Mouse (Mus musculus) heart, embryonic 12.5 days (tissue): ENCODE measurements around the gene Ubr4. TPM values are rescaled to one million over a fixed set of nuclear protein-coding genes. Genes with fewer than 3 reads are reported as not detected.

Experiments used
- ATAC-seq: fragments of 200-750 bp; cut with Nextera tagmentation; 2 replicates; pipeline ENCODE4 v1.8.0; 2017; ENCODE audit warnings: moderate TSS enrichment, moderate library complexity; ENCODE audit not compliant: insufficient number of reproducible peaks, low FRiP score
- H3K27ac ChIP-seq: fragments of 300-500 bp; sonication (generic); 2 replicates; pipeline ENCODE4 v1.5.1; 2016; ENCODE audit warnings: mild to moderate bottlenecking, moderate library complexity; ENCODE audit not compliant: poor library complexity, severe bottlenecking
- H3K27me3 ChIP-seq: fragments of 300-500 bp; sonication (generic); replicated peaks from 2 replicates; pipeline ENCODE4 v1.6.1; 2016; ENCODE audit warnings: mild to moderate bottlenecking, moderate library complexity
- H3K36me3 ChIP-seq: fragments of 300-500 bp; sonication (generic); 2 replicates; pipeline ENCODE4 v1.6.1; 2016; ENCODE audit warnings: mild to moderate bottlenecking, moderate library complexity
- H3K4me1 ChIP-seq: fragments of 300-500 bp; sonication (generic); replicated peaks from 2 replicates; pipeline ENCODE4 v1.6.1; 2016; ENCODE audit warnings: mild to moderate bottlenecking
- H3K4me2 ChIP-seq: fragments of 300-500 bp; sonication (generic); 2 replicates; pipeline ENCODE4 v1.6.1; 2016; ENCODE audit warnings: mild to moderate bottlenecking, moderate library complexity
- H3K4me3 ChIP-seq: fragments of 300-500 bp; sonication (generic); 2 replicates; pipeline ENCODE4 v1.5.1; 2016; ENCODE audit warnings: mild to moderate bottlenecking
- H3K9ac ChIP-seq: fragments of 300-500 bp; sonication (generic); 2 replicates; pipeline ENCODE4 v1.6.1; 2016; ENCODE audit warnings: mild to moderate bottlenecking, moderate library complexity
- H3K9me3 ChIP-seq: fragments of 300-500 bp; sonication (generic); replicated peaks from 2 replicates; pipeline ENCODE4 v1.6.1; 2016; ENCODE audit warnings: mild to moderate bottlenecking, moderate library complexity
- WGBS: fragments of 180-500 bp; shearing (Covaris S2); methylation state at CpG from one replicate; pipeline ENCODE4 v1.1.7; 2016; 5-methylcytosine and 5-hydroxymethylcytosine counted together
- polyA plus RNA-seq: library from polyadenylated mRNA; unstranded; fragments of >200 nt; fragmentation: Nextera tagmentation; extraction: Ambion mirVana; gene quantifications from 2 replicates; pipeline ENCODE4 v1.2.1, GENCODE M21; 2016

The Ubr4 gene
- polyA plus RNA-seq, 1 experiment from 2014 or later: 64.9 TPM

DNA sequence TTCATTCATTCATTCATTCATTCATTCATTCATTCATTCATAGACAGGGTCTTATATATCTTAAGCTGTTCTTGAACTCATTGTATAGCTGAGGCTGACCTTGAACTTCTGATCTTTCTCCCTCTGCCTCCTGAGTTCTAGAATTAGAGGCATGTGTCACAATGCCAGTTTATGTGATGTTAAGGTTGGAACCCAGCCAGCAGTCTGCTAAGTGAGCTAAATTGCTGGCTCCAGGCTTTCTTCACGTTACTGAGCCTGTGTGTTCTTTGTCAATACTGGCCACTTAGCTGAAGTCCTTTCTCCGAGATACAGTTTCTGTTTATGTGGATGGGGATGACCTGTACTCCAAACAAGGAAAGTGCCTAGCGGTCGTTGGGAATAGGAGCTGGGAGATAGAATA, 78.5 kb downstream of the Ubr4 start:
- no peaks in the 10 kb centered on the region for H3K9me3 ChIP-seq

DNA sequence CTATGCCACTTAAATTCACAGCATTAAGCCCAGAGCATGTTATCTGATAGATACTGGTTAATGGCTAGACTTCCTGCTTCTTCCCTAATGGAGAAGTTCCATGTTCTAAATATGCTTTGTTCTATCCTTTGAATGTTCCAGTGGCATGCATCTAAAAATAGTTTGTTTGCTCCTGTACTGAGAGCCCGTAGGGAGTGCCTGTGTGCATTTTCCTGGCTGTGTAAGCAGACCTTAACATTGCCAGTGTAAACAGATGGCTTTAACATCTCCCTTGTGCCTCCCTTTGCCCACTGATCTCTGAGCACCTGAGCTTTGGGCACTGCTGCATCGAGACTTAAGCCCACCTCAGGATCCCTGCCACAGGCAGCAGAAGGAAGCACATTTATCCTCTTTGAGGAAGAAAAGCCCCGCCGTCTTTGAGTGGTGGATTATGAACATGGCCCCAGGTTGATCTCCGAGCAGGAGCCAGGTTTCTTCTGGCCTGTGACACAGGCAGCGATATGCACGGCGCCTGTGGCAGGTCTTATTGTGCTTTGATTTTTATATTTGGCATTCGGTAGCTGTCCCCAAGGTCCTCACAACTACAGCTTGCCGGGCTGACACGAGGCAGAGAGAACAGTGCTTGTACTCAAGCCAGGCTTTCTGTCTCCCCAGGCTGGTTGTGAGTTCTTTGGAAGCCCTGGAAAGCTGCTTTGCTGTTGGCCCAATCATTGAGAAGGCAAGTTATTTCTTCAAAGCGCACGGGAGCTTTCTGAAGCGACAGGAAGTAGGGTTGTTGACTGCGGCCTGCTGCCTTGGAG, 80.8 kb downstream of the Ubr4 start:
- H3K9ac ChIP-seq: peak overlapping the region; percentile 11; the same call in 1 of the 2 replicates
- H3K4me2 ChIP-seq: no peak overlapping the region
- WGBS: 72% methylated on average over 15 of the region's 15 CpGs
- peaks cover 34% of the 10 kb centered on the region for H3K4me1 ChIP-seq
- no peak overlapping the region for H3K4me3 ChIP-seq
- H3K27me3 ChIP-seq: no peaks in the 10 kb centered on the region
- H3K36me3 ChIP-seq: peaks cover 99% of the 10 kb centered on the region
- no peaks in the 10 kb centered on the region for H3K9me3 ChIP-seq
- no peak for ATAC-seq
- peak overlapping the region; percentile 78 for H3K27ac ChIP-seq

More for the DNA sequence above, 78.5 kb downstream of the Ubr4 start:
- H3K9ac ChIP-seq: no peak overlapping the region
- H3K4me1 ChIP-seq: peaks cover 34% of the 10 kb centered on the region
- peak overlapping the region; percentile 78; the same call in 1 of the 2 replicates for H3K27ac ChIP-seq
- no peak for ATAC-seq
- H3K4me3 ChIP-seq: no peak overlapping the region
- H3K4me2 ChIP-seq: no peak overlapping the region
- peaks cover 99% of the 10 kb centered on the region for H3K36me3 ChIP-seq
- 45% methylated on average over 4 of the region's 4 CpGs for WGBS
- H3K27me3 ChIP-seq: no peaks in the 10 kb centered on the region

DNA sequence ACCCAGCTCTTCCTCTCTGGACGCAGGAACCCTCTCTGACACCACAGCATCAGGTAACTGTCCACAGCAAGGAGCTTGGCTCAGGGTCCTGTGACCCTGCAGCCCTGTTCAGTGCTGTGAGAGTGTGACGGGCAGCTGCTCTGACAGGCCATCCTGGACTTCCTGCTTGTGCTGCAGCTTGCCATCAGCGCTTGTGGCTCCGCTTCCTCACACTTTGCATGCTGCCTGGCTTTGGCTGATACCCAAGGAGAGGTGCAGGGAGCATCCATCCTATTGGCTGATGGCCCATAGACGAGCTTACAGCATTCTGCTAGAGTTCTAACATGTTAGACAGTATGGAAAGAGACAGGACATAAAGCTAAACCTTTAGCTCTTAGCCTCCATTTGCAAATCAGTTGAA, 88.8 kb downstream of the Ubr4 start:
- Histone ChIP-seq H3K4me2 (no peak overlapping the region), H3K4me3 (no peak overlapping the region), H3K4me1 (no peaks in the 10 kb centered on the region), H3K9ac (no peak overlapping the region), H3K9me3 (no peaks in the 10 kb centered on the region), H3K36me3 (peaks cover 98% of the 10 kb centered on the region), H3K27ac (no peak overlapping the region), H3K27me3 (no peaks in the 10 kb centered on the region)
- no peak for ATAC-seq
- WGBS: 84% methylated on average over 5 of the region's 5 CpGs

DNA sequence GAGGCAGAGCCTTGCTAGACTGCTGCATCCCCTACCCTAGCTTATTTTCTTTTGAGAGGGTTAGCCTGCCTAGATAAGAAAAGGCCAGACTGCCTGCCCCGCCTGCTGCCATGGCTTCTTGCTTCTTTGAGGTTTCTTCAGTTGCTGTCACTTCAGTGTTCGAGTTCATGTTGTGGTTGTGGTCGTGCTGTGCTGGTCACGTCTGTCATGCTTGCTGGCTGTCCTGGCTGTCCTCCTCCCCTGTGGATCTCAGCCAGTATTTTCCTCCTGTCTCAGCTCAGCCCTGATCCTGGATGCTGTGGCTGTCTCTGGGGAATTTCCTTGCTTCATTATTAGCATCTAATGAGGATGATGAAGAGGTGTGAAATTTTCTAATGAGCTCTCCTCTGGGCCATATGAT, 89.4 kb downstream of the Ubr4 start:
- WGBS: 84% methylated on average over 4 of the region's 4 CpGs

DNA sequence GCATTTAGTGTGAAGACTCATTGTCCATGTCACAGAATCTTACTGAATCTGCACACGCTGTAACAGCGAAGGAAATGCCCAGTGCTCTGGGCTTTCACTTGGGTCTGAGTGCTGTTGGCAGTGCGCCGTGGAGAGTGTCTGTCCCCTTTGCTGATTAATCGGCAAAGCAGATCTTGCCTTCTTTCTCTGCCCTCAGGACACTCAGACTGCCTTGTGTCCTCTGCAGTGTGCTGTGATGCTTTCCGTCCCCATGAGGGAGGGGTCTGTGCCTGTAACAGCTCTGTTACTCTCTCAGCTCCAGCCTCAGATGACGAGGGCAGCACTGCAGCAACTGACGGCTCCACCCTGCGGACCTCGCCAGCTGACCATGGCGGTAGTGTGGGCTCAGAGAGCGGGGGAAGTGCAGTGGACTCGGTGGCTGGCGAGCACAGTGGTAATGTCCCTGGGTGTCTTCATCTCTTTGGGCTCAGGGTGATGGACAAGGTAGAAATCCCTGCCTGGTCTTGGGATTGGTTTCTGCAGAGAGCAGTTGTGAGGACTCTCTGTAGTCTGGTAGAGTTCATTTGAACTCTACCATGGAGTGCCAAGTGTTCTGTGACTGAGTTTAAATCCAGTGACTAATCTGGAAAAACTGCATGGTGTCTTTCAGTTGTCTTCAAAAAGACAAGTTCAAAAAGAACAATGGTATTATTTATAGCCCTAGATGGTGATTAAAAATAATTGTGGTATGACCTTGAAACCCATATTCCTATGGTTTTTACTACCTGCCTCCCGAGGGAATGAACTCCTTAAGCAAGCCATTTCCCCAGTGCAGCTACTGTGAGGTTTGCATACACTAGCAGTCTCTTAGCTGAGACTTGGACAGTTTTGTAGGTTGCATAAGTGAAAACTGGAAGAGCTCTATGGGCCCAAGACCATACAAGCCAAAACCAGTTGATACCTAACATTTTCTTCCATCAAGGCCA, 90.3 kb downstream of the Ubr4 start:
- Histone ChIP-seq H3K9me3 (no peaks in the 10 kb centered on the region), H3K4me2 (no peak overlapping the region), H3K4me3 (no peak overlapping the region), H3K36me3 (peaks cover 98% of the 10 kb centered on the region), H3K27me3 (no peaks in the 10 kb centered on the region), H3K27ac (no peak overlapping the region), H3K4me1 (no peaks in the 10 kb centered on the region), H3K9ac (no peak overlapping the region)
- ATAC-seq: no peak
- WGBS: 91% methylated on average over 15 of the region's 15 CpGs

More for the DNA sequence above, 89.4 kb downstream of the Ubr4 start:
- no peak overlapping the region for H3K4me2 ChIP-seq
- no peaks in the 10 kb centered on the region for H3K9me3 ChIP-seq
- H3K4me3 ChIP-seq: no peak overlapping the region
- no peak overlapping the region for H3K9ac ChIP-seq
- no peaks in the 10 kb centered on the region for H3K27me3 ChIP-seq
- H3K4me1 ChIP-seq: no peaks in the 10 kb centered on the region
- no peak overlapping the region for H3K27ac ChIP-seq
- H3K36me3 ChIP-seq: peaks cover 98% of the 10 kb centered on the region
- ATAC-seq: no peak

DNA sequence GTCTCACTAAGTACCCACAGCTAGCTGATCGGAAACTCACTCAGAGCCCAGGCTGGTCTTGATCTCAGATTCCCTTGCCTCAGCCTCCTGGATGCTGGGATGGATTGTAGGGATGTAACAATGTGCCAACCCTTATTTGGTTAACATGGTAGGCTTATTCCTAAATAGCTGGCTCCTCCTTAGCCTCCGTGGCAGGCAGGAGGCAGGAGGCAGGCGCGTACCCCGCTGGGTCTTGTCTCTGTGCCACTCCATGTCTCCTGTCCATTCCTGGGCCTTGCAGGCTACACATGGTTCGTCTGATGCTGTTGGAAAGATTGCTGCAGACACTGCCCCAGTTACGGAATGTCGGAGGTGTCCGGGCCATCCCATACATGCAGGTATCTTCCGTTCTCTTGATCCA, 91.9 kb downstream of the Ubr4 start:
- Histone ChIP-seq H3K4me2 (no peak overlapping the region), H3K27me3 (no peaks in the 10 kb centered on the region), H3K27ac (no peak overlapping the region), H3K36me3 (peaks cover 98% of the 10 kb centered on the region), H3K4me3 (no peak overlapping the region), H3K9me3 (no peaks in the 10 kb centered on the region), H3K4me1 (no peaks in the 10 kb centered on the region), H3K9ac (no peak overlapping the region)
- WGBS: 90% methylated on average over 10 of the region's 10 CpGs
- no peak for ATAC-seq

DNA sequence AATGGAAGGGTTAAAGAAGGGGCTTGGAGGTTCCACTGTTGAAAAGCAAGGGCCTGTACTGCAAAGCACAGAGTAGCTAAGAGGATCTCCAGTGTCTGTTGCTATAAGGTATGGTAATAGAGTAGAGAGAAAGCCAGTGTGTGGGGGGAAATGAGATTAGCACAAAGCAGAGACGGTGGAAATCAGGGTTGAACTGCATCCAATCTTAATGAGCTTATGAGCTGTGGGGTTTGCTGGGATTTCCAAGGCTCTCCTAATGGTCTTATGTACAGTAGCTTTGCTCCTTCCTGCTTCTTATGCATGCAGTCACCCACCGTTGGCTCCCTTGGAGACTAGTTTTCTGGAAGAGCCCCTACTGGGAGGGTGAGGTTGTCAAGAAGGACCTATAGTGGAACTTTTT, 93.8 kb downstream of the Ubr4 start:
- Histone ChIP-seq H3K9me3 (no peaks in the 10 kb centered on the region), H3K4me3 (no peak overlapping the region), H3K4me1 (no peaks in the 10 kb centered on the region), H3K9ac (no peak overlapping the region), H3K27me3 (no peaks in the 10 kb centered on the region), H3K36me3 (peaks cover 98% of the 10 kb centered on the region), H3K27ac (no peak overlapping the region), H3K4me2 (no peak overlapping the region)
- WGBS: 84% methylated on average over 2 of the region's 2 CpGs
- no peak for ATAC-seq

DNA sequence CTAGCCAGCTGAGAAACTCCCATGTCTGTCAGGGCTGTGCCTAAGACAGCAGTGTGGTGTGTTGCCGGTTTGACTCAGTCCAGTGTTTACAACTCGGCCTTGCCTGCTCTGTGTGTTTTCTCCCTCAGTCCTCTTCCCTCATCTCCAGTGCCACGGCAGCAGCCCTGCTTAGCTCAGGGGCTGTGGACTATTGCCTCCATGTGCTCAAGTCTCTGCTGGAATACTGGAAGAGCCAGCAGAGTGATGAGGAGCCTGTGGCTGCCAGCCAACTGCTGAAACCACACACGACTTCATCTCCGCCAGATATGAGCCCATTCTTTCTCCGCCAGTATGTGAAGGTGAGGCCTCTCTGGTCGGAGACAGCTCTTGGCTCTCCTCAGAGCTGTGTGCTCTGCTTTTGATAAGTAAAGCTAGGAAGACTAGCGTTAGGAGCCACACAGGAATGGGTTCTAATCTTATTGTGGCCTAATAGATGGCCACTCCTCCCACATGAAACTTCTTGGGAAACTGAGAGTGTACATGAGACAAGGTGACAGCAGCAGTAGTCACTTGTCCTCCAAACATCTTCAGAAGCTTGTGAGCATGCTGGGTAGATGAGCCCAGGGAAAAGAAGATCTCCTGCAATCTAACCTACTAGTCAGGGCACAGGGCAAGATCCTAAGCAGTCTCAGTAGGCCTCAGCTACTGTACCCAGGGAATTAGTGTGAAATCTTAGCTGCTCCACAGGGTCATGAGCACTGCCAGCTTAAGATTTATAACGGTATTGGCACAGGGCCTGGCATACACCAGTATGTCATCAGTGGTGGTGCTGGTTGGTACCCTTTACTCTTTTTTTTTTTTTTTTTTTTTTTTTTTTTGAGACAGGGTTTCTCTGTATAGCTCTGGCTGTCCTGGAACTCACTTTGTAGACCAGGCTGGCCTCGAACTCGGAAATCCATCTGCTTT, 94.6 kb downstream of the Ubr4 start:
- no peaks in the 10 kb centered on the region for H3K27me3 ChIP-seq
- no peak overlapping the region for H3K27ac ChIP-seq
- H3K4me2 ChIP-seq: no peak overlapping the region
- no peak for ATAC-seq
- H3K9ac ChIP-seq: no peak overlapping the region
- no peak overlapping the region for H3K4me3 ChIP-seq
- H3K4me1 ChIP-seq: no peaks in the 10 kb centered on the region
- no peaks in the 10 kb centered on the region for H3K9me3 ChIP-seq
- WGBS: 82% methylated on average over 11 of the region's 11 CpGs
- H3K36me3 ChIP-seq: peaks cover 98% of the 10 kb centered on the region

DNA sequence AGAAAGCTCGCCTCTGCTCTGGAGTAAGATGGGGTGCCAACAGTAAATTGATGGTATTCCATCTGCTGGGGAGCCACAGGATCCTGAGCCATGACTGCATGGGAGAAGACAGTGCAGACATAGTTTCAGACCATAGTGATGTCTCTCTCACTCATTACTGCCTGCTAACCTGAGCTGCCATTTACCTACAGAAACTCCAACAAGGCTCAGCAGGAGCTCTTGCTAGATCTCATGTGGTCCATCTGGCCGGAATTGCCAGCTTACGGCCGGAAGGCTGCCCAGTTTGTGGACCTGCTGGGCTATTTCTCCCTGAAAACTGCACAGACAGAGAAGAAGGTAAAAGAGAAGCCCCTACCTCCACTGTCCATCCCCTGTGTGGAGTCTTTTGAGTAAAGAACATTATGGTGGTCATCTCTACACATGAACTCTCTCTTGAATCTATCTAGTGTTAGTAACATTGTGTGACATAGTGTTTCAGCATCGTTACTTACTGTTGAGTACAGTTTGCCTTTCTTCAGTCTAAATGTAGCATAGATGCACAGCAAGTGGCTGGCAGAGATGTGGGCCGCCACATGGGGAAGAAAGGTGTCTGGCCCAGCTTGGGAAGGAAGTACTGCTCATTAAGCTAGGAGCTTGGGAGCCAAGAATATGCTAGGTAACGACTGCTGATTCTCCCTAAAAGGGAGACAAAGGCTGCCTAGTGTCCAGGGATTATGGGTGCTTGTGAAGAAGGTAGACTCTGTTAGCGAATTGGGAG, 100.7 kb downstream of the Ubr4 start:
- Histone ChIP-seq H3K36me3 (peaks cover 99% of the 10 kb centered on the region), H3K4me1 (peaks cover 22% of the 10 kb centered on the region), H3K4me2 (no peak overlapping the region), H3K9ac (no peak overlapping the region), H3K4me3 (no peak overlapping the region), H3K27ac (no peak overlapping the region), H3K9me3 (no peaks in the 10 kb centered on the region), H3K27me3 (no peaks in the 10 kb centered on the region)
- no peak for ATAC-seq
- WGBS: 89% methylated on average over 8 of the region's 8 CpGs

DNA sequence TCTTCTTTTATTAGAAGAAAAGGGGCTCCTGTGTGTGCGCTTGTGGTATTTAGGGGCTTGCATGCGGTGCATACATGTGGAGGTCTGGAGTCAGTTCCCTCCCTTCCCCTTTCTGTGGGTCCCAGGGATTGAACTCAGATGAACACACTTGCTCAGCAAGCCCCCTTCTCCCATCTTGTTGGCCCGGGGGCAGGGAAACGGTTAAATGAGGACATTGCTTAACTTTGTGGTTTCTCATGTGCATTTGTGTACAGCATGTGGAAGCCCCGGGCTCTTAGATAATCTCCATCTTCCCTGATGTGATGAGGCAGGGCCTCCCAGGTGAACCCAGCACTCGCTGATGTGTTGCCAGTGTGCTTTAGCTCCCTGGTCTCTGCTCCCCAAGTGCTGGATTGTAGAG, 101.9 kb downstream of the Ubr4 start:
- WGBS: 91% methylated on average over 6 of the region's 6 CpGs
- no peak overlapping the region for H3K4me3 ChIP-seq
- H3K27me3 ChIP-seq: no peaks in the 10 kb centered on the region
- no peak for ATAC-seq
- H3K9ac ChIP-seq: no peak overlapping the region
- no peaks in the 10 kb centered on the region for H3K9me3 ChIP-seq
- H3K4me2 ChIP-seq: no peak overlapping the region
- H3K36me3 ChIP-seq: peaks cover 99% of the 10 kb centered on the region
- no peak overlapping the region for H3K27ac ChIP-seq
- H3K4me1 ChIP-seq: peaks cover 22% of the 10 kb centered on the region
